ENCODE assay signal across 19 mouse cellular contexts in genomic region chr11:115242746-115243145, GRCm38 (mm10). TPM values are rescaled to one million over a fixed set of nuclear protein-coding genes. Genes with fewer than 3 reads are reported as not detected.
"Had no signal": no experiment of that assay in that cellular context is flagged by ENCODE, and none has a peak within 500 bp of the region (broad histone marks: within the 10 kb centered on the region; RNA-seq: fewer than 3 reads in every experiment).

No protein-coding gene starts in this region.

- H3K4me3 ChIP-seq: liver, embryonic 13.5 days; liver, embryonic 15.5 days; lung, embryonic 15.5 days; midbrain, embryonic 12.5 days; neural tube, embryonic 12.5 days; stomach, embryonic 15.5 days had no signal

- H3K27ac ChIP-seq: liver, embryonic 13.5 days; liver, embryonic 15.5 days; lung, embryonic 15.5 days; macrophage; midbrain, embryonic 12.5 days; neural tube, embryonic 12.5 days; stomach, embryonic 15.5 days; stomach, postnatal 0 days had no signal

- H3K9ac ChIP-seq: liver, embryonic 13.5 days; liver, embryonic 15.5 days; liver, postnatal 0 days; lung, embryonic 15.5 days; midbrain, embryonic 12.5 days; neural tube, embryonic 12.5 days; stomach, embryonic 15.5 days had no signal

- ATAC-seq: liver, postnatal 0 days; lung, postnatal 0 days had no signal

- H3K4me2 ChIP-seq: liver, embryonic 11.5 days; liver, embryonic 13.5 days; liver, embryonic 15.5 days; lung, embryonic 15.5 days; midbrain, embryonic 12.5 days; neural tube, embryonic 12.5 days; stomach, embryonic 15.5 days had no signal

- DNase-seq: liver, embryonic 13.5 days; liver, postnatal 0 days; lung, adult 2 months; lung, postnatal 14 days; lung, postnatal 36 days; midbrain, embryonic 14.5 days; right cerebral cortex, postnatal 14 days had no signal

- H3K9me3 ChIP-seq: liver, embryonic 13.5 days; liver, embryonic 15.5 days; lung, embryonic 15.5 days; megakaryocyte, embryonic 14.5 days; midbrain, embryonic 12.5 days; neural tube, embryonic 12.5 days; stomach, embryonic 15.5 days had no signal

- H3K4me1 ChIP-seq: lung, embryonic 15.5 days; stomach, embryonic 15.5 days had no signal

- H3K36me3 ChIP-seq: liver, embryonic 13.5 days; liver, embryonic 15.5 days; lung, embryonic 15.5 days; stomach, embryonic 15.5 days had no signal

RNA-seq across cellular contexts. Expression of gene Grin2c, which starts 24.3 kb away (rescaled TPM):
- total RNA-seq: megakaryocyte progenitor cell, adult 5-6 weeks; monocyte, adult 5-6 weeks had no signal
- polyA plus RNA-seq: macrophage; stomach, postnatal 0 days had no signal
